Mouse (Mus musculus): ENCODE results near the gene Anxa11. TPM values are rescaled to one million over a fixed set of nuclear protein-coding genes. Genes with fewer than 3 reads are reported as not detected.
"Not testable (repeated sequence)": the region's sequence is repeated elsewhere in the genome, so short reads cannot be mapped to it uniquely, and the experiment has no call there.

Gene Anxa11
- total RNA-seq, 2 experiments from 2014 or later = 5.1 to 26.0 TPM

DNA sequence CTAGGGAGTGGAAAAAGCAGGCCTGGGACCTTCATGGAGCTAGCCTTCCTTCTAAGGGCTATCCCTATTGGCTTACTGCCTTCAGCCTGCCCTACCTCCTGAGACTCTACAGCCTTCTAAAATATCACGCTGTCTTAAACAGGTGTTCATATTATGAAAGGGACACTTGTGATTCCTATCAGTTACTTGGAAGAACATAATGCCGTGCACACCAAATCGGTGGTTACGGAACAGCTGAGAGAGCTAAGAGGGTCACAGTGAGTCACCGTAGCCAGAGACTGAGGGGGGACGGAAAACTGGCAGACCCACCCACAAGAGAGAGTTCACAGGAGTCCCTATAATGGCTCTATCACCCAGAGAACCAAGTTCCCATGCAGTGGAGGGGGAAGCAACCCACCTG is 24.4 kb downstream of the Anxa11 start:
- no peak for ATAC-seq (replicated peaks; ENCODE audit: low FRiP score, poor library complexity, severe bottlenecking)

DNA sequence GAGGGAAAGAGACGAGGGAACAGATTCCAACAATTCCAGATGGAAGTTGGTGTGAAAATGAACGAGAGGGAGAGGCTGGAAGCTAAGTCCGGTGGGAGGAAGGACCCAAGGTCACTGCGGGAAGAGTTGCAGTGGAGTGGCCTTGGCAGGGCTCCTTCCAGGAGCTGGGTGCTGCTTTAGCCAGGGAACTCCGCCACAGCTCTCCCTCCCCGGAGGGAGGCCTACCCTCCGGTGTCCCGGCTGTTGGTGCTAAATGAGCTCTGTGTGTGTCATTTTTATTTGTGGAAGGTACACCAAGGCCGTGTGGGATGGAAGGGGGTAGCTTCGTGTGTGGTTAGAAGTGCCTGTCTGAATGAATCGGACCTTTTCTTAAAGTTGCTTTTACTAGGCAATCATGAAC is 24.9 kb downstream of the Anxa11 start:
- no peak for ATAC-seq (replicated peaks; ENCODE audit: low FRiP score, poor library complexity, severe bottlenecking)

DNA sequence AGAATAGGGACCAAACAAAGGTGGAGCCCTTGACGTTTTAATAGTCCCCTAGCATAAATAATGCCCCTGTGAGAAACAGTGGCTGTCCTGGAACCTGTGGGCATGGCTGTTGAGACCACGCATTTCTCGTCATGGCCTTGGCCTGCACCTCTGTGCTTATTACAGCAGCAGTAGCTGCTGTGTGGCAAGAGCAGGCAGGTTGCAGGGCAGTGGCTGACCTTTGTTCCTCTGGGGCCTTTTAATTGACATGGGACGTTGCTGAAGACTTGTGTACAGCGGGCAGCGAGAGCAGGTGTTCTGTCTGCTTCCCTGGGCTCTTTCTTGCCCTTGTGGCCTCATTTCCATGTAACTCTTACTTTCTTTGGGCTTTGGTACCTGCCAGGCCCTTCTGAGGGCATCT is 25.9 kb downstream of the Anxa11 start:
- ATAC-seq (replicated peaks; ENCODE audit: low FRiP score, poor library complexity, severe bottlenecking) = no peak

DNA sequence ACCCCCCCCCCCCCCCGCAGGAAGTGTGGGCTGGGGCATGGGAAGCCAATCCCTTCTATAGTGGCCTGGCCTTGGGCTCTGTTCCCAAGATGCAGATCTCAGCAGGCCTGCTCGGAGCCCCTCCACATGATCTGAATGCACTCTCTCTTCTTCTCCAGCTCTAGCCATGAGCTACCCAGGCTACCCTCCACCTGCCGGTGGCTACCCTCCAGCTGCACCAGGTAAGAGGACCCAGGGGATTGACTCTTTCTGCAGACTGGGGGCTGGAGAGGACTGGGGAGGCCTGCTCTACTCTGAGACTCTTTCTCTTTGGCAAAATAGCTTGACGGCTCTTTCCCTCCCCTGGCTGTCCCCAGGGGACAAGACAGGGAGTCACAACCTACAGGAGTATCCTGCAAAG is 26.8 kb downstream of the Anxa11 start:
- ATAC-seq (replicated peaks; ENCODE audit: low FRiP score, poor library complexity, severe bottlenecking) = no peak

GRCm38 (mm10) chr14:25869135-25869878 is 27.4 kb downstream of the Anxa11 start:
- no peak for ATAC-seq (replicated peaks; ENCODE audit: low FRiP score, poor library complexity, severe bottlenecking)

DNA sequence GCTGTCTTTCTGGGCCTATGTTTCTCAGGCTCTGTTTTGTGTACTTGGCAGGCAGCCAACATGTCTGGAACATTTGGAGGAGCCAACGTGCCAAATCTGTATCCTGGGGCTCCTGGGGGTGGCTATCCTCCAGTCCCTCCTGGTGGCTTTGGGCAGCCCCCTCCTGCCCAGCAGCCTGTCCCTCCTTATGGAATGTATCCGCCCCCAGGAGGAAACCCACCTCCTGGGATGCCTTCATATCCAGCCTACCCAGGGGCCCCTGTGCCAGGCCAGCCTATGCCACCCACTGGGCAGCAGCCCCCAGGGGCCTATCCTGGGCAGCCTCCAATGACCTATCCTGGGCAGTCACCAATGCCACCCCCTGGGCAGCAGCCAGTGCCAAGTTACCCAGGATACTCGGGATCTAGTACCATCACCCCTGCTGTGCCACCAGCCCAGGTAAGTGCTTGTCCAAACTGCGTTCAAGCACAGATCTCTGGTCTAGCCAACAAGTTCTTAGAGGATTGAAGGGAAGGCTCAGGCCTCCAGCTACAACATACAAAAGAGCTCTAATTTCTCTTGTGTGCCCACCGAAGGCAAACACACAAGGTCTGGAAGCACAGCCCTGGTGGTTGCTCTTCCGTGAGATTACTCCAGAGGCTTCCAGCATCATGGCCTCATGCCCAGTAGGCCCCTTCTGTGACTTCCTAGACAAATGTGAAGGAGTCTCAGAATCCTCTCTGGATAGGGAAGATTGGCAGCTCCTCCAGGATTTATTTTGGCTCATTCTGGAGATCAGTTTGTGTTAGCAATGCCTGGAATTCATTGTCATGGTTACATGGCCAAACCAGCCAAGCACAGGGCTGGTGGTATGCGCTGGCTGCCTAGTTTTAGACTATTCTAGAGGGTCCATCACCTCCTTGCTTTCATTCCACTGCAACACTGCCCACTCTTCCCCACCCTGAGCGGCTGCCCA is 30.8 kb downstream of the Anxa11 start:
- no peak for ATAC-seq (replicated peaks; ENCODE audit: low FRiP score, poor library complexity, severe bottlenecking)

DNA sequence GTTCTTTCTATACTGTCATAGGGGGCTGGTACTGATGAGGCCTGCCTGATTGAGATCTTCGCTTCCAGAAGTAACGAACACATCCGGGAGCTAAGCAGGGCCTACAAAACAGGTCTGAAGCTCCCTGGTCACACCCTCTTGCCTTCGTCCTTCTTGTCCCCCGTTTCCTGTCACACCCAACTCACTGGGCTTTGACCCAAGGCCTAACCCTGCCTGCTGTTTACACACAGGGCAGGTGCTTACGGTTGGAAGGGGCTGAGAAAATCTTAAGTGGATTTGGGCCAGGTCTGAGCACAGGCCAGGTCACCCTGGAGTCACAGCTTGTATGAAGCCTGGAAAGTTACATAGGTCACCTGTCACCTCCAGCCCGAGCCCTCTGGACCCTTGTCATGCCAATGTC is 34.7 kb downstream of the Anxa11 start:
- ATAC-seq (replicated peaks; ENCODE audit: low FRiP score, poor library complexity, severe bottlenecking) = not testable (repeated sequence)

- ATAC-seq (replicated peaks; ENCODE audit: low FRiP score, poor library complexity, severe bottlenecking) = not testable (repeated sequence)
Measured at GRCm38 (mm10) chr14:25881769-25882168, 39.8 kb downstream of the Anxa11 start.

- not testable (repeated sequence) for ATAC-seq (replicated peaks; ENCODE audit: low FRiP score, poor library complexity, severe bottlenecking)
Measured at GRCm38 (mm10) chr14:25885886-25886285, 43.9 kb downstream of the Anxa11 start.

GRCm38 (mm10) chr14:25894566-25894965 is 52.6 kb downstream of the Anxa11 start:
- not testable (repeated sequence) for ATAC-seq (replicated peaks; ENCODE audit: low FRiP score, poor library complexity, severe bottlenecking)

DNA sequence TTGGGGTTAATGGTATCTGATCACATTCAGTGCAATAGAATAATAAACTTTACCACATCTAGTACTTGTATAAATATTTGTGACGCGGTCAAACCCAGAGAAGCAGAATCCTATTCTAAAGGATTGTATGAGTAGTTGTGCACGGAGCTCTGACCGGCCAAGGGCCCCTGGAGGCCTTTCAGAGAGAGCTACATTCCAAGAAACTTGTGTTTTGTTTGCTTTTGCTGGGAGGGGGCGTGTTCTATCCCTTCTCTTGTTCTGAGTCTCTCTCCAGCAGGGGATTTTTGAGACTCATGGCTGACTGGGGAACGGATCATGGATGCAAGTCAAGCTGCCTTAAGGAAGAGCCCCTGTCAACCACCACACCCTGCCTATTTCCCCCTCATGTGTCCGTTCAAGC is 53.7 kb downstream of the Anxa11 start:
- ATAC-seq (replicated peaks; ENCODE audit: low FRiP score, poor library complexity, severe bottlenecking) = not testable (repeated sequence)

DNA sequence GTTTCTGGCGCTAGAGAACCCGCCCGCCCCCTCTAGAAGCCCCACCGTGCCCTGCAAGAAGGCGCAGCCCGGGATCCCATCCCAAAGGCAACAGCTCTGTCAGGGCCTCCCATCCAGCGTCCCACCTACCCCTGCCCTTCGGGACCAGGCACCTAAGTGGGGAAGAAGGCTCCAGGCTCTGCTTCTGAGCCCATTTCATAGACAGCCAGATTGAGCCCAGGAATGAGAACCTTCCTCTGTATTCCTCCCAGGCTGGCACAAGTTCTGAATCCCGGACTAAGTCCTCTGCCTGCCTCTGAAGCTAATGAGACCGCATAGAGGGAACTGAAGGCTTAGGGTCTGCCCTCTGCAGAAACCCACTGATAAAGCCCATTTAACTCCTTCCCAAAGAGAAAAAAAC is 61.0 kb downstream of the Anxa11 start, which contains the start of gene Plac9a:
Gene Plac9a, minus strand, starts transcription at position 101 of the 400 bp plus-strand sequence.
- ATAC-seq (replicated peaks; ENCODE audit: low FRiP score, poor library complexity, severe bottlenecking) = not testable (repeated sequence)

- not testable (repeated sequence) for ATAC-seq (replicated peaks; ENCODE audit: low FRiP score, poor library complexity, severe bottlenecking)
Measured at GRCm38 (mm10) chr14:25905243-25905642, 63.3 kb downstream of the Anxa11 start.

GRCm38 (mm10) chr14:25907272-25907671 is 65.3 kb downstream of the Anxa11 start:
- not testable (repeated sequence) for ATAC-seq (replicated peaks; ENCODE audit: low FRiP score, poor library complexity, severe bottlenecking)

GRCm38 (mm10) chr14:25908976-25909375 is 67.0 kb downstream of the Anxa11 start:
- ATAC-seq (replicated peaks; ENCODE audit: low FRiP score, poor library complexity, severe bottlenecking) = not testable (repeated sequence)

- ATAC-seq (replicated peaks; ENCODE audit: low FRiP score, poor library complexity, severe bottlenecking) = not testable (repeated sequence)
Measured at GRCm38 (mm10) chr14:25918427-25919170, 76.6 kb downstream of the Anxa11 start.

DNA sequence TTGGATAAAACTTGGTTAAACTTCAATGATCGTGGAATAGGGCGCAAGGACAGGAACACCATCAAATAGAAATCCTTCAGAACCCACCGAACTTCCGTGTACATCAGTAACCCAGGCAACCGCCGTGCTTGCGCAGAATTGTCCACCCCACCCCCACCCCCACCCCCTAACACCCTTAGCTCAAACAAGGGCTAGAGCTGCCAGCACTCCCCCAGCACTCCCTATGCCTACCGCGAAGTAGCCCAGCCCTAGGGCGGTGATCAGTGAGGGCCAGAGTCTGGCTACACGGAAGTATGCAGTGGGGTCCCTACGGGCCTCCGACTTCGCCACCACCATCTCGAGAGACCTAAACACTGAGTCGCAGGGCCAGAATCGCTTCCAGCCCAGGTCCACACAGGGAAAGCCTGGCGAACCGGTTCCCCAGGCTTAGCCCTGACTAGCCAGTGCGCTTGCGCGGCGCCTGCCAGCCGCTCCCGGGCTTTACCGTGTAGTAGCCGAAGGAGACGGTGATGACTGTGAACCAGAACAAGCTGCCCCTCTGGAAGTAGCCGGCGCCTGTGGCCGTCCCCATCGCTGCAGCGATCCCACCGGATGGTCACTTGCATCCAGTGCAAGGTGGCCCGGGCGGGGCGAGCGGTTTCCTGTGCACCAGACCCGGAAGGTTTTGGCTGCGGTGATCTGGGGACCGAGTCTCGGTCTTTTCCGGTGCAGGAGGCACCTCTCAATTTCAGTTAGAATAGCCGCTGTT is 85.0 kb downstream of the Anxa11 start:
- peak; percentile 46 for ATAC-seq (replicated peaks; ENCODE audit: low FRiP score, poor library complexity, severe bottlenecking)

DNA sequence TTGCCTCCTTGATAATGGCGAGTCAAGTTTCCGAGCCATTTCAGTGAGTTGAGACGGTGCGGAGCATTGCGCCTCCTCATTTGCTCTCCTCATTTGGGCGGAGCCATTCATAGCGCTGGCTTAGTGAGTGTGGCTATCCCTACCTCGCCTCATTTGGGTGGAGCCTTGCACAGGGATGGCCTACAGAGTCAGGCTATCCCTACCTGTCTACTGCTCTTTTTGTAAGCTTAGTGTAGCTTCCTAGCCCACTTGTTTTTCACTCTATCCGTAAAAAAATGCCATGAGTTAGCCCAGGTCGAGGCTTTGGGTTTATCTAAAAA is 85.6 kb downstream of the Anxa11 start, which contains the start of gene Tmem254a:
Gene Tmem254a, minus strand, starts transcription at position 111 of the 320 bp plus-strand sequence.
- peak; percentile 90 for ATAC-seq (replicated peaks; ENCODE audit: low FRiP score, poor library complexity, severe bottlenecking)

Measured in erythroid progenitor cell, adult 5-6 weeks (primary cell).